Mouse (Mus musculus): ENCODE data around the gene Fcgrt.
"Not testable (repeated sequence)": the region's sequence is repeated elsewhere in the genome, so short reads cannot be mapped to it uniquely, and the experiment has no call there.

The Fcgrt gene

GRCm38 (mm10) chr7:45110089-45110488, 6.4 kb upstream of the Fcgrt start:
- DNase-seq (ENCODE audit: low spot score): not testable (repeated sequence)

- DNase-seq (ENCODE audit: low spot score): no peak
These were observed 3.5 kb upstream of the Fcgrt start for GRCm38 (mm10) chr7:45107052-45107645.

GRCm38 (mm10) chr7:45106441-45106840, 2.8 kb upstream of the Fcgrt start:
- DNase-seq (ENCODE audit: low spot score): no peak

GRCm38 (mm10) chr7:45105491-45105890, 1.8 kb upstream of the Fcgrt start:
- DNase-seq (ENCODE audit: low spot score): no peak

GRCm38 (mm10) chr7:45104941-45105340, 1.3 kb upstream of the Fcgrt start:
- DNase-seq (ENCODE audit: low spot score): no peak

GRCm38 (mm10) chr7:45102940-45103585, 588 bp downstream of the Fcgrt start:
- DNase-seq (ENCODE audit: low spot score): no peak

- no peak for DNase-seq (ENCODE audit: low spot score)
These were observed 1.2 kb downstream of the Fcgrt start for GRCm38 (mm10) chr7:45102441-45102840.

- DNase-seq (ENCODE audit: low spot score): no peak
These were observed 3.6 kb downstream of the Fcgrt start for GRCm38 (mm10) chr7:45100046-45100445.

GRCm38 (mm10) chr7:45098541-45099240, 5.0 kb downstream of the Fcgrt start:
- DNase-seq (ENCODE audit: low spot score): no peak

- no peak for DNase-seq (ENCODE audit: low spot score)
These were observed 6.2 kb downstream of the Fcgrt start for GRCm38 (mm10) chr7:45097479-45097878.

GRCm38 (mm10) chr7:45095965-45096364, 7.7 kb downstream of the Fcgrt start:
- not testable (repeated sequence) for DNase-seq (ENCODE audit: low spot score)

GRCm38 (mm10) chr7:45095367-45095766, 8.3 kb downstream of the Fcgrt start:
- DNase-seq (ENCODE audit: low spot score): no peak

- DNase-seq (ENCODE audit: low spot score): no peak
These were observed 9.5 kb downstream of the Fcgrt start for GRCm38 (mm10) chr7:45094121-45094520.

GRCm38 (mm10) chr7:45093516-45093905, 10.1 kb downstream of the Fcgrt start:
- no peak for DNase-seq (ENCODE audit: low spot score)

- DNase-seq (ENCODE audit: low spot score): no peak
These were observed 10.7 kb downstream of the Fcgrt start for GRCm38 (mm10) chr7:45092828-45093515.

- peak; percentile 76 for DNase-seq (ENCODE audit: low spot score)
These were observed 11.6 kb downstream of the Fcgrt start, which contains the start of gene Rcn3 for GRCm38 (mm10) chr7:45092048-45092447. Rcn3 (minus strand) TSS chr7:45092221.

GRCm38 (mm10) chr7:45091001-45091990, 12.4 kb downstream of the Fcgrt start:
- peak; percentile 32 for DNase-seq (ENCODE audit: low spot score)

- no peak for DNase-seq (ENCODE audit: low spot score)
These were observed 13.2 kb downstream of the Fcgrt start for GRCm38 (mm10) chr7:45090251-45090977.

GRCm38 (mm10) chr7:45088597-45088996, 15.1 kb downstream of the Fcgrt start:
- DNase-seq (ENCODE audit: low spot score): no peak

GRCm38 (mm10) chr7:45086084-45086483, 17.6 kb downstream of the Fcgrt start:
- no peak for DNase-seq (ENCODE audit: low spot score)

All from urinary bladder, postnatal 25 days (tissue).